Mouse (Mus musculus): Measurements from ENCODE around the gene Sema5b. TPM values are rescaled to one million over a fixed set of nuclear protein-coding genes. Genes with fewer than 3 reads are reported as not detected.

Sema5b gene
- polyA plus RNA-seq, 2 experiments: 0.03 to 0.13 TPM

- ATAC-seq (ENCODE audit: insufficient read depth): no peak
- no peak for DNase-seq (ENCODE audit: low read depth in 3 of 3, low spot score in 3 of 3)
- no peaks in the 10 kb centered on the region for H3K9me3 ChIP-seq (ENCODE audit: control insufficient read depth, low read length)
- no peak overlapping the region for H3K4me3 ChIP-seq (ENCODE audit: insufficient read depth in 1 of 2, low read depth in 2 of 2, low read length in 2 of 2)
- TF ChIP-seq CTCF (IDR thresholded peaks at IDR 0.05; ENCODE audit: low read depth) (no peak), EP300 (IDR thresholded peaks at IDR 0.05; ENCODE audit: low read depth) (no peak)
- no peak overlapping the region for H3K4me2 ChIP-seq (ENCODE audit: low read depth)
- peaks cover 0 to 2% of the 10 kb centered on the region in 2 experiments; a peak in 1 of 4 replicates for H3K4me1 ChIP-seq (replicated peaks; ENCODE audit: control insufficient read depth in 2 of 2, insufficient read depth in 2 of 2, low read length in 1 of 2)
- H3K27ac ChIP-seq: no peak overlapping the region
- WGBS (ENCODE audit: insufficient replicate concordance): 66% methylated on average over 4 of the region's 4 CpGs
- no peaks in the 10 kb centered on the region for H3K27me3 ChIP-seq (ENCODE audit: control insufficient read depth, insufficient read depth, low read length)
- H3K9ac ChIP-seq (replicated peaks): no peak overlapping the region
- no peaks in the 10 kb centered on the region for H3K36me3 ChIP-seq (replicated peaks; ENCODE audit: control insufficient read depth, insufficient read depth, low read depth)
Measured at GRCm38 (mm10) chr16:35505786-35506185, 35.2 kb upstream of the Sema5b start.

- WGBS (ENCODE audit: insufficient replicate concordance): 64% methylated on average over 6 of the region's 6 CpGs
- no peaks in the 10 kb centered on the region for H3K9me3 ChIP-seq (ENCODE audit: control insufficient read depth, low read length)
- no peak for ATAC-seq (ENCODE audit: insufficient read depth)
- no peak overlapping the region for H3K4me3 ChIP-seq (ENCODE audit: insufficient read depth in 1 of 2, low read depth in 2 of 2, low read length in 2 of 2)
- H3K27ac ChIP-seq: no peak overlapping the region
- DNase-seq (ENCODE audit: low read depth in 3 of 3, low spot score in 3 of 3): no peak
- H3K4me1 ChIP-seq (replicated peaks; ENCODE audit: control insufficient read depth in 2 of 2, insufficient read depth in 2 of 2, low read length in 1 of 2): peaks cover 0 to 2% of the 10 kb centered on the region in 2 experiments; a peak in 1 of 4 replicates
- H3K9ac ChIP-seq (replicated peaks): no peak overlapping the region
- H3K4me2 ChIP-seq (ENCODE audit: low read depth): no peak overlapping the region
- H3K36me3 ChIP-seq (replicated peaks; ENCODE audit: control insufficient read depth, insufficient read depth, low read depth): no peaks in the 10 kb centered on the region
- no peaks in the 10 kb centered on the region for H3K27me3 ChIP-seq (ENCODE audit: control insufficient read depth, insufficient read depth, low read length)
- TF ChIP-seq EP300 (IDR thresholded peaks at IDR 0.05; ENCODE audit: low read depth) (no peak), CTCF (IDR thresholded peaks at IDR 0.05; ENCODE audit: low read depth) (no peak)
Measured at GRCm38 (mm10) chr16:35508581-35508980, 32.4 kb upstream of the Sema5b start.

- Histone ChIP-seq H3K27ac (no peak overlapping the region), H3K4me2 (ENCODE audit: low read depth) (no peak overlapping the region), H3K4me3 (ENCODE audit: insufficient read depth in 1 of 2, low read depth in 2 of 2, low read length in 2 of 2) (no peak overlapping the region), H3K27me3 (ENCODE audit: control insufficient read depth, insufficient read depth, low read length) (no peaks in the 10 kb centered on the region), H3K9ac (replicated peaks) (no peak overlapping the region), H3K9me3 (ENCODE audit: control insufficient read depth, low read length) (no peaks in the 10 kb centered on the region), H3K4me1 (replicated peaks; ENCODE audit: control insufficient read depth in 2 of 2, insufficient read depth in 2 of 2, low read length in 1 of 2) (peaks cover 0 to 2% of the 10 kb centered on the region in 2 experiments; a peak in 1 of 4 replicates), H3K36me3 (replicated peaks; ENCODE audit: control insufficient read depth, insufficient read depth, low read depth) (no peaks in the 10 kb centered on the region)
- TF ChIP-seq CTCF (IDR thresholded peaks at IDR 0.05; ENCODE audit: low read depth) (no peak), EP300 (IDR thresholded peaks at IDR 0.05; ENCODE audit: low read depth) (no peak)
- WGBS (ENCODE audit: insufficient replicate concordance): 39% methylated on average over 11 of the region's 11 CpGs
- DNase-seq (ENCODE audit: low read depth in 3 of 3, low spot score in 3 of 3) (no peak), ATAC-seq (ENCODE audit: insufficient read depth) (no peak)
Measured at GRCm38 (mm10) chr16:35509331-35510070, 31.4 kb upstream of the Sema5b start.

- 44% methylated on average over 21 of the region's 21 CpGs for WGBS (ENCODE audit: insufficient replicate concordance)
- no peak for DNase-seq (ENCODE audit: low read depth in 3 of 3, low spot score in 3 of 3)
- H3K36me3 ChIP-seq (replicated peaks; ENCODE audit: control insufficient read depth, insufficient read depth, low read depth): no peaks in the 10 kb centered on the region
Measured at GRCm38 (mm10) chr16:35515977-35516612, 24.9 kb upstream of the Sema5b start.

More at GRCm38 (mm10) chr16:35515977-35516612, 24.9 kb upstream of the Sema5b start:
- no peak for ATAC-seq (ENCODE audit: insufficient read depth)
- no peaks in the 10 kb centered on the region for H3K9me3 ChIP-seq (ENCODE audit: control insufficient read depth, low read length)
- H3K4me2 ChIP-seq (ENCODE audit: low read depth): no peak overlapping the region
- H3K27me3 ChIP-seq (ENCODE audit: control insufficient read depth, insufficient read depth, low read length): no peaks in the 10 kb centered on the region
- H3K4me1 ChIP-seq (replicated peaks; ENCODE audit: control insufficient read depth in 2 of 2, insufficient read depth in 2 of 2, low read length in 1 of 2): peaks cover 0 to 4% of the 10 kb centered on the region in 2 experiments; a peak in 2 of 4 replicates
- TF ChIP-seq CTCF (IDR thresholded peaks at IDR 0.05; ENCODE audit: low read depth): no peak
- no peak for TF ChIP-seq EP300 (IDR thresholded peaks at IDR 0.05; ENCODE audit: low read depth)
- H3K4me3 ChIP-seq (ENCODE audit: insufficient read depth in 1 of 2, low read depth in 2 of 2, low read length in 2 of 2): no peak overlapping the region
- no peak overlapping the region for H3K9ac ChIP-seq (replicated peaks)
- no peak overlapping the region for H3K27ac ChIP-seq

All from liver, embryonic 14.5 days (tissue).